Mouse (Mus musculus): ENCODE results near the gene Tagln2.

DNA sequence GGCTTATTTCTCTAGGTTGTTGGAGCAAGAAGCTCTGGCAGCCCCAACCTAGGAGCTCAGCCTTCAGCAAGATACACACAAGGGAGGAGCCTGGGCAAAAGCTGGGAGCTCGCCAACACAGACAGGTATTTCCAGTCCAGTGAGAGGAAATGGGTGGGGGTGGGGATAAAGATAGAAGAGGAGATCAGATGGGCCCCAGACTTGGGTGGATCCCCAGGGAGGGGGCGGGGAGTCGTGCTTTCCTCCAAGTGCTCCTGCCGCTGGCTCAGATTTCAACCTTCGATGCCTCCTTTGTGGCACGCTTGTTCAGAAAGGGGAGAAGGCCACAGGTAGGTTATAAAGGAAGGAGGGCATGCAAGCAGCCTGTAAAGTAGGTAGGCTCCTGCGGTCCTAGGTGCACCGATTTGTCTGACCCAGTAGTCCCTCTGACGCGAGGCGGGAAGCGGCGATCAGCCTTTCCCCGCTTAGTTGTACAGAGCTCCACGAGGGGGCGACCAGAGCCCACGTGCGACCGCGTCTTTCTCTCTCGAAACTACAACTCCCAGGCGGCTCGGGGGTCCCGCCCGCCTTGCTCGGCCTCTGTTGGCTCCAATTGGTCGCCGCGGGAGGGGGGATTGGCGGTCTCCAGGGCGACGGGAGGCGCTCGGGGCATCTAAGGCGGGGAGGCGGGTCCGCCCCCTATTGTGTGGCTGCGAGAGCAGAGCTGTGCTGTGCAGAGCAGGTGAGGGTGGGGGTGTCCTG, 18.1 kb upstream of the Tagln2 start, which contains the start of gene Igsf9:
- TF ChIP-seq CTCF (IDR thresholded peaks at IDR 0.05; ENCODE audit: low read depth, low read length) = no peak
- no peak for TF ChIP-seq POLR2AphosphoS5 (IDR thresholded peaks at IDR 0.05; ENCODE audit: insufficient replicate concordance, low read depth, low read length)

Data from G1E (cell line).